Mouse (Mus musculus): Measurements from ENCODE around the gene Olfr457. TPM values are rescaled to one million over a fixed set of nuclear protein-coding genes. Genes with fewer than 3 reads are reported as not detected.
A peak's percentile ranks its signal among the peaks of the same experiment; 100 is the strongest.
"Not testable (repeated sequence)": the region's sequence is repeated elsewhere in the genome, so short reads cannot be mapped to it uniquely, and the experiment has no call there.

Gene Olfr457
- not detected in 2 replicates for polyA plus RNA-seq (2015; fragmentation: Nextera tagmentation; extraction: Ambion mirVana)

DNA sequence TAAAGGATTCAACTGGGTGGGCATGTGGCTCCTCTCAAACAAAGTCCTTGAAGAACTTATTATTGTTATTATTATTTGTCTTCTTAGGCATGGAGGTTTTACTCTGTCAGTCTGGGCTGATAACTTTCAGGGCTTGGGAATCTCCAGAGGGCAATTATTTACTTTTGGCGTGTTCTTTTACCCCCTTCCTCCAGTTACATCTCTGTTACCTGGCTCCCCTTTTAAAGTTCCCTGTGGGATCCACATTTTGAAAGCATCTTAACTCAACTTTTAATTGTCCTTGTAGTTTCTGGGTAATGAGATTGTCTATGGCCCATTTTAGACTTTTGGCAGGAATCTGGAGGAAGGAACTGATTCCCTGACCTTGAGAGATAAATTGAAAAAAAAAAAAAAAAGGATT, at the start of gene Olfr457:
Olfr457 (minus strand) TSS at position 101 of the 400 bp plus-strand sequence.
- DNase-seq (ENCODE audit: low spot score), result no peak

DNA sequence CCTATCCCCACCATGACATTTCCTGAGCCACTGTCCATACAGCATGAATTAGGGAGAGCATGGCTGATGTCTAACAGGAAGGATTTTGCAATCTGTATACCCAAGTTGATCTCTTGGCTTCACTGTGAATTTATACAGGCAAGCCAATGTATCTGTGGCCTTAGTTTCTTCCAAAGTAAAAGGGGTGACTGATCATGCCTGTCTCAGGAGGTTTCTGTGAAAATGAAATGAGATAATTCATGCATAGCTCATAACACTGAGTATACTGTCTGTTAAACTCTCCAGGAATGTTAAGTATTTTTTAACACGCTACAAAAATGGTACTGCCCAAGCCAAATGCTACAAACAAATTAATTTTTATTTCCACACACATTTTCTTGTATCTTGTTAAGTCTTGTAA, 37.3 kb upstream of the Olfr457 start:
- DNase-seq (ENCODE audit: low spot score), result no peak

DNA sequence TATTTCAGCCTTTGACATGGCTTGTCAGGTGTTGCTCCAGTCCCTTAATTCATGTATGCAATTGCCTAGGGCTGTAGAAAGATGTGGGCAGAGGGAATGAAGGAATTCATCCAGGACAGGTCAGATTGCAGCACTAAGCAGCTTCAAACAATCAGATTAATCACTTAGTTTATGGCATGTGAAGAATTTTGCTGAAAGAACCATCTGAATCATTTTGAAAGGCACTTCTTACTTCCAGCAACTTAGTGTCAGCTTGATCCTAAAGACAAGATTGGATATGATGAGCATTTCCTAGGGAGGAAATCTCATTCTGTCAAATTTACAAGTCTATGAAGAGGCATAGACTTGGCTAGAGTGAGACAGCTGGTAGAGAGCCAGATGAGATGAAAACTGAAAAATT, 33.2 kb upstream of the Olfr457 start:
- DNase-seq (ENCODE audit: low spot score), result no peak

DNA sequence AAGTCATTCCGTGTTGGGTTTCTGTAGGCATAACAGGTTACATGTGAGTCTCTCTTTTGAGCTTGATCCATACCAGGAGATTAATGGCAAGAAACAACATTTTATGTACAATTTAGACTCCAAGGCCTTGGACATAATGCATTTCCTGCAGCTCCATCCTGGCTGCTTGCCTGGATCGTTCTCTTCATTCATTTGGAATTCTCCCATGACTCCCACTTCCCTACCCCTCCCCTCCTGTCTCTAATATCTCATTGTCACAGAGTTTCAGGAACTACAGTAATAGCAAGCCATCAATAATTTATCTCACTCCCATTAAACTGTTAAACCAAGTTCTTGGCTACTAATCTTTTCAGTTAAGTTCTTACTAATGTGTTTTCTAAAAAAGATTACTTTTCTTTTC, 27.3 kb upstream of the Olfr457 start:
- DNase-seq (ENCODE audit: low spot score), result no peak

DNA sequence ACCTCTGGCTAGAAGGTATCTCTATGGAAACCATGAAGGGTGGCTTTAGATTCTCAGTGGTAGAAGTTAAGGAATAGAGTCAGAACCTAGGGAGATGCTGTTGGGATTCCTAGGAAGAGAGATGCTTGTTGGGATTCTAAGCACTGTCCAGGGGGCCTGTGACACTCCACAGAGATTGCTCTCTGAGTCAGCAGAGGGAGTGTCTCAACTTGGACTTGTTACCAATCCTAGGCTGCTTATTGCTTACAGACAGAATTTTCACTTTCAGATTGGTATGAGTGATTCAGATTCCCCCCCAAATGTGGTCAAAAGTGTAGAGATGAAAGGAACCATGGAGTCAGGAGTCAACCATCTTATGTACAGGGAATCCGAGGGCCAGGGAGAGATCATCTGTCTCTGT, 13.6 kb upstream of the Olfr457 start:
- no peak for DNase-seq (ENCODE audit: low spot score)

DNA sequence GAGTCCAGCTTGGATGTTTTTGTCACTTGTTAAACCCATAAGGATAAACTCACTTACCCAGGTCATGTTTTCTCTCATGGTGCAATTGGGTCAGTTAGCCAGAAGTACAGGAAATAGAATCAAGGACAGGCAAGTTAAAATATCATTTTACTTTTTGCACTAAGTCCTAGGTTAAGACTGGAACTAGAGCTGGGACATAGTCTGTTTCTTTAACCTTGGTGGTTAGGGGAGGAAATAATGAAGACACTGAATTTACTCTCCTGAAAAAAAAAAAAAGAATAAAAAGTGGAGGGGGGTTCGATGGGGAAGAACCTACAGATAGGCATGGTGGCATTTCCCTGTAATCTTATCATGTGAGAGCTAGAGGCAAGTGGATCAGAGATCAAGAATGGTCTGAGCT, 11.0 kb upstream of the Olfr457 start, which contains the start of gene Olfr456:
Olfr456 (minus strand) TSS at position 101 of the 400 bp plus-strand sequence.
- no peak for DNase-seq (ENCODE audit: low spot score)

DNA sequence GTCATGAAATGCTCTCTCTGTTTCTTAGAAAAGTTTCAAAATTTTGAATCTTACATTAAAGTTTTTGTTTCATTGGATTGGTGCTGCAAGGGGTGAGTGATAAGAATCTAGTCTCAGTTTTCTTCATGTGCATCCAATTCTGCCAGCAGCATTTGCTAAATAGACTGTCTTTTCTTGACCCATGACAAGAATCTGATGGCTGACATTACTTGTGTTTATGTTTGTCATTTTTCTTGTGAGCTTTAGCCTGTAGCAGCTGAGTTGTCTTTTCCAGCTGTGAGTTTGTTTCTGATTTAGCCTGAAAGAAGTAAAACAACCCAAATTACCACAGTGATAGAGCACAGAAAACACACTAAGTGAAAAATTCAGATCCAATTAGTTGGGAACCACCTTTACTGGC, 8.5 kb upstream of the Olfr457 start:
- no peak for DNase-seq (ENCODE audit: low spot score)

DNA sequence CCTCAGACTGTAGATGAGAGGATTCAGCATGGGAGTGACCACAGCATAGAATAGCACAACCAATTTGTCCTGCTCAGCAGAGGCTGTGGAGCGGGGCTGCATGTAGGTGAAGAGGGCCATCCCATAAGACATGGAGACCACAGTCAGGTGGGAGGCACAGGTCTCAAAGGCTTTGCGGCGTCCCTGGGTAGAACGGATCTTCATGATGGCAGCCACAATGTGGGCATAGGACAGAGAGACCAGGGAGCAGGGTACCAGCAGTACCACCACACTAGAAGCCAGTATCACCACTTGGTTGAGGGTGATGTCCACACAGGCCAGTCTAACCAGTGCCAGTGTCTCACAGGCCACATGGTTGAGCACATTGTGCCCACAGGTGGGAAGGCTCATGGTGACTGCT, 4.8 kb downstream of the Olfr457 start:
- not testable (repeated sequence) for DNase-seq (ENCODE audit: low spot score)

DNA sequence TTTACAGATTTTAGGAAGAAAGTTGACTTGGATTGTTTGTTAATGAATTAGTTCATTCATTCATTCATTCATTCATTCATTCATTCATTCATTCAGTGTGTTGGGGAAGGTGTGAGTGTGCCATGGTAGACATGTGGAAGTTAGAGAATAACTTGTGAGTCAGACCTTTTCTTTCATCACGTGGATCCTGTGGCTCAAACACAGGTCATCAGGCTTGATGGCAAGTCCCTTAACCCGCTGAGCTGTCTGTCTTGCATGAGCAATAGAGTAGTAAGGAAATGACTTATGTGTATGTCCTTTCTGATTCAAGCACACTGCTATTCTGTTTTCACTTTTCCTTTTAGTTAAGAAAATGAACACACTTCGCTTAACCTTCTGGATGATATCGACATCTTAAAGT, 5.6 kb downstream of the Olfr457 start:
- DNase-seq (ENCODE audit: low spot score), result no peak

DNA sequence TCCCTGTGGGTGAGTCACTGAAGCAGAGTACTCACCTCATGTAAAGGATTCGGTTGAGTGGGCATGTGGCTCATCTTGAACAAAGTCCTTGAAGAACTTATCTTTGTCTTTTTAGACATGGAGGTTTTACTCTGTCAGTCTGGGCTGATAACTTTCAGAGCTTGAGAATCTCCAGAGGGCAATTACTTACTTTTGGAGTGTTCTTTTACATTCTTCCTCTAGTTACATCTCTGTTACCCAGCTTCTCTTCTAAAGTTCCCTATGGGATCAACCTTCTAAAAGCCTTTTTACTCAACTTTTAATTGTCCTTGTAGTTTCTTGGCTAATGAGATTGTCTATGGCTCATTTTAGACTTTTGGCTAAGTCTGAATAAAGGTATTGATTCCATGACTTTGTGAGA, 11.0 kb downstream of the Olfr457 start, which contains the start of gene Olfr458:
Olfr458 (minus strand) TSS at position 101 of the 400 bp plus-strand sequence.
- no peak for DNase-seq (ENCODE audit: low spot score)

DNA sequence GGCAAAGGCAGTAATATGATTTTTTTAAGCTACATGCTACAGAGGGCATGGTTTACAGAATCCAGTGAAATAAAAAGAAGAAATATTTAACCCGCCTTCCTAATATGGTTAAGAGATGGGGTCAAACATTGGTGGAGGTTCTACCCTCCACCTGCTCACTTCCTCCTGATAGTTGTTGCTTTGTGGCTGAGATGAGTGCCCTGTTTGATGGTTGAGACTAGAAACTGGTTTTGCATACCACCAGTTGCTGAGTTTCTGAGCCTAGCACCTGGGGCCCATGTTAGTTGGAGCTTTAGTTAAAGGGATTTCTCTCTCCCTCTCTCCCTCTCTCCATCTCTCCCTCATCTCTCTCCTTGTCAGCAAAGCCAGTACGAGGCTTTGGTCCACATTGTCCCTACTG, 28.8 kb downstream of the Olfr457 start:
- DNase-seq (ENCODE audit: low spot score), result peak; percentile 18

DNA sequence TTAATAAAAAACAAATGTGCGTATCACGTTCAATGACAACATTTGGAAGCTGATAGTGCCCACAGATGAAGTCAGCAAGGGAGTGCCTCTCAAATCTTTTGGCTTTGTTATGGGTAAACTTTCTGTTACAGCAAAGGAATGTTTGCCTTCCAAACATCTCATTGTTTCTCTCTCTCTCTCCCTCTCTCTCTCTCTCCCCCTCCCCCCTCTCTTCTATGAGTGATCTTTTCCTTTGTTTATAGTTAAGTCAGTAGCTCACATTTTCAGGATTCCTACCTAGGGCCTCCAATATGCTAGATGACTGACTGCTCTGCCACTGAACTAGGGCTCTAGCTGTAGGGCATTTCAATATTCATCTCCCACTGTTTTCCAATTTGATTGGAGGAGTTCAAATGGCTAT, 31.6 kb downstream of the Olfr457 start:
- no peak for DNase-seq (ENCODE audit: low spot score)

DNA sequence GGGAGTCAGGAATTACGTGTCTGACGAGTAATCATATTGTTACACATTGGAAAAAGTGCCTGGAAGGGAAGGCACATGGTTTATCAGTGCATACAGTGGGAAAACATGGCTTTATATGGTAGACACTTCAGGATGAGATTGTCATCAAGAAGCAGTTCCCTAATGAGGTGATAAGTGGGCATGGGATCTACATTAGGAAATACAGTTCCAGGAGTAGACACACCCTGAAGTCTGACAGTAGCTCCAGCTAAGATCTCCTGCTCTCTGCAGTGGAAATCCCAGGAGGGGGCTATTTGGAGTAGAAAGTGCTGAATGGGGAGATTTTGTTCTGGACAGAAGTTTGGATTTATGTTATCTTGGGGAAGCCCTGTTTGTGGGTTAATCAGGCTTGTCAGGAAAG, 34.7 kb downstream of the Olfr457 start:
- DNase-seq (ENCODE audit: low spot score), result no peak

DNA sequence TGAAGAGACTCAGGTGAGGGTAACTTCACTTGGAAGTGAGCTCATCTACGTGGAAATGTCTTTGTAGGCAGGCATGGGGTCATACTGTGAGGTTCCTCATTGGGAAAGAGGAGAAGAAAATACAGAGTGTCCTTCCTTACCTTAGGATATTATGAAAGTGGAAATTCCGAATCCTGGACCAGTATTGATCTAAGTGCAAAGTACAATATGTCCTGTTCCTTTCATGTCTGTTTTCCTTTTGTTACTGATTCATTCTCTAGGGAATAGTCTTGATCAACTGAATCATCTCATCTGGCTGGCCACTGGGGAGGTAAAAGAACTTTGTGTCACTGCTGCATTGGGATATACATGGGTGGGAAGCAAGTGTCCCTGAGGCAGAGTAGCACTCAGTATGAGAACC, 40.6 kb downstream of the Olfr457 start:
- DNase-seq (ENCODE audit: low spot score), result no peak

DNA sequence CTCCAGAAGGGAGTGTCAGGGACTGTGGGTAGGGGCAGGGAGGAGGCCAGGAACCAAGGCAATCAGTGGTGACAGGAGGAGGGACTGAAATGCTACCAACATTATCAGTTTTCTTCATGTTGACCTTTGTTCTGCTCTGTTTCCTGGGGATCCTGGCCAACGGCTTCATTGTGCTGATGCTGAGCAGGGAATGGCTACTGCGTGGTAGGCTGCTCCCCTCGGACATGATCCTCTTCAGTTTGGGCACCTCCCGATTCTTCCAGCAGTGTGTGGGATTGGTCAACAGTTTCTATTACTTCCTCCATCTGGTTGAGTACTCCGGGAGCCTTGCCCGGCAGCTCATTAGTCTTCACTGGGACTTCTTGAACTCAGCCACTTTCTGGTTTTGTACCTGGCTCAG, 41.7 kb downstream of the Olfr457 start, which contains the start of gene Tas2r126:
Tas2r126 (plus strand) TSS at position 90 of the 400 bp plus-strand sequence.
- no peak for DNase-seq (ENCODE audit: low spot score)

DNA sequence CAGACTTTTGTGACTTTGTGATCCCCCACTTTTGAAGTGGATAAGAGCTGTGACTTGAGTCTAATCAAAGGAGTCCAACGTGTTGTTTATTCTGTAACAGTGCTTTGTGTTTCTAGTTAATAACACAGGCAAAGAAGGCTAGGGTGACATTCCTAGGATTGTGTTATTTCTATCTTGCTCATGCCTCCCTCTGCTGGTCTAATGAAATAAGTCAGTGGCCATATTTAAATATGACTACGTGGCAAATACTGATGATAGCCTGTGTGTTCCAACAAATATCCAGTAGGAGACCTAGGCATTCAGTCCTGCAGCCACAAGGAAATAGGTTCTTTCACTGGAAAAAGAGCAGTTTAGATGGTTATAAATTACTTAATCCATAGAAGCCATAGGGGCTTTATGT, 42.6 kb downstream of the Olfr457 start:
- no peak for DNase-seq (ENCODE audit: low spot score)

DNA sequence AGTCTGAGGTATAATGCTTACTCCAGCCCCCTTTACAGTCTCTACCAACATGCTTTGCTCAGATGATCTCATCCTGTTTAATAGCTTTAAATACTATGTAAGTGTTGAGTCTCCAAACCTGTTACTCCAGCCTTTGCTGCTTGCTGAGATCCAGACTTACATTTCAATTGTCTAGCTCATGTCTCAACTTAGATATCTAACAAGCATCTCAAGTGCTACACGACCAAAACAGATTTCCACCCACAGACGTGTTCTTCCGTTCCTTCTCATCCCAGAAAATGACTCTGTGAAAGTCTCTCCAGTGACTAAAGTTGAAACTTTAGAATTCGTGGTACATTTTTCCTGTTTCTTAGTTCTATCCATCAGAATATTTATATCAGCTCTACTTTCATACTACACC, 49.8 kb downstream of the Olfr457 start:
- no peak for DNase-seq (ENCODE audit: low spot score)

DNA sequence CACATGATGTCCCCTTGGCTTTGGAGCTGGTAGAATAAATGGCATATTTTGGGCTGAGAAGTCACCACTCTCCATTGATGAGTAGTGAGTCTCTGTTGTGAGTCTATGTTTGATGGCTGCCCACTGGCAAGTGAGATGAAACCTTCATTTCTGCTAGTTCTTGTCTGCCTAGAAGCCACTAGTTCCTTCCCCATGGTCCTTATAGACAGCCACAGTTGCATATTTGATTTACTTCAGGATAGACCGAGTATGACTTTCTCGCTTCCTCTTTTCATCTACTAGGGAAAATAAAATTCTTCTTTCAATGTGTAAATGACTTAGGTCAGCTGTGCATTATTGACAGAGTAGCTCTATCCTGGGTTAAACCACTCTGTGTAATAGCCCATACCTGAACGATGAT, 51.7 kb downstream of the Olfr457 start:
- no peak for DNase-seq (ENCODE audit: low spot score)

DNA sequence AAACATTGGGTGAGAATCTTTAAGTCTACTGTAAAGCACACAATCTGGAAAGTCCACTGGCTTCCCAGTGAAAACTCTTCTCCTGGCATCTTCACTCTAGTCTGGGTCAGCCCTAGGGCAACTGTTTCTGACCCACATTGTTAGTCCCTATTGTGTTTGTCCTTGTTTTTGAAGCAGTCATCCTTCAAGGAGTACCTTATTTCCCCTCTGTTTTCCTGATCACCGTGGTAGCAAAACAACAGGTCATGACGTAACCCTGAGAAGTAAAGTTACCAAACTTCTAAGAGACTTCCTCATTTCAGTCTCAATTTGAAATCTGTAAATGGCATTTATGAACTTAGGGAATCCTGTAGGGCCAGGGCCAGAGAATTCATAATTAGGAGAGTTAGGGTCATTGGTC, 54.7 kb downstream of the Olfr457 start:
- no peak for DNase-seq (ENCODE audit: low spot score)

DNA sequence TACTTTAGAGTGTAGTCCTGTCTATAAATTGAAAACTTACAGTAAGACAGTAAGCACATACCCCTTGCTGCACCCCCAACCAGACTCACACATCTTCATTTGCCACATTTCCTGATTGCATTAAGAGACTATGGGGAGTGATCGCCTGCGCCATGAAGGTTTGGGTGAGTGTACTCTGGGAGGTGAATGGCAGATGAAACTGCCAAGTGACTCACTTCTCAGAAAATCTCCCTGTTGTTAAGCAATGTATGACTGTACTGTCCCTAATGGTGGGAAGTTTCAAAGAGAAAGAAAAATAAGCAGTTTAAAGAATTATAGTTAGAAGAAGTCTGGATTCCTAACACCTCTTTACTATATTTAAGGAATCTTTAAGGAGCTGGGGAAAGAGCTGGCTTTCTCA, 56.7 kb downstream of the Olfr457 start:
- no peak for DNase-seq (ENCODE audit: low spot score)
